Mouse (Mus musculus) embryo, embryonic 10 days (tissue): ENCODE measurements at regions not wholly inside any gene's neighbourhood (a gene's known extent, or its start where the extent isn't known, plus 50 kb on each side); places are given as distances from the start of the nearest gene placed in this dataset.

Experiments used
- DNase-seq: peaks from one replicate; pipeline ENCODE4 v3.0.0-alpha.2; 2015; ENCODE audit warnings: low spot score

GRCm38 (mm10) chrX:13014051-13014450 lies 57.2 kb upstream of the Usp9x start:
- DNase-seq: no peak

GRCm38 (mm10) chrX:13013086-13013485 lies 58.2 kb upstream of the Usp9x start:
- no peak for DNase-seq

GRCm38 (mm10) chrX:12990777-12991176 lies 80.5 kb upstream of the Usp9x start:
- no peak for DNase-seq

- no peak for DNase-seq
Measured at GRCm38 (mm10) chrX:12977676-12978075, 93.6 kb upstream of the Usp9x start.

- DNase-seq: no peak
Measured at GRCm38 (mm10) chrX:12968979-12969746, 102.1 kb upstream of the Usp9x start.

GRCm38 (mm10) chrX:12959467-12960314 lies 111.6 kb upstream of the Usp9x start:
- DNase-seq: no peak

GRCm38 (mm10) chrX:12958873-12959272 lies 112.4 kb upstream of the Usp9x start:
- DNase-seq: no peak

- DNase-seq: no peak
Measured at GRCm38 (mm10) chrX:12950928-12951660, 120.2 kb upstream of the Usp9x start.

- DNase-seq: no peak
Measured at GRCm38 (mm10) chrX:12942451-12942850, 128.8 kb upstream of the Usp9x start.

GRCm38 (mm10) chrX:12936406-12937172 lies 134.7 kb upstream of the Usp9x start:
- peak; percentile 41 for DNase-seq

GRCm38 (mm10) chrX:12933294-12933807 lies 137.9 kb upstream of the Usp9x start:
- DNase-seq: no peak

- DNase-seq: no peak
Measured at GRCm38 (mm10) chrX:12930242-12930641, 141.1 kb upstream of the Usp9x start.

- DNase-seq: peak; percentile 58
Measured at GRCm38 (mm10) chrX:12927797-12928589, 143.3 kb upstream of the Usp9x start.

GRCm38 (mm10) chrX:12924705-12925644 lies 146.3 kb upstream of the Usp9x start:
- DNase-seq: no peak

- DNase-seq: no peak
Measured at GRCm38 (mm10) chrX:12919576-12919975, 151.7 kb upstream of the Usp9x start.

GRCm38 (mm10) chrX:12917105-12917504 lies 154.2 kb upstream of the Usp9x start:
- DNase-seq: peak; percentile 48

GRCm38 (mm10) chrX:12916684-12917083 lies 154.6 kb upstream of the Usp9x start:
- no peak for DNase-seq

GRCm38 (mm10) chrX:12900256-12900655 lies 138.4 kb upstream of the Med14 start:
- DNase-seq: no peak

GRCm38 (mm10) chrX:12891468-12891867 lies 129.6 kb upstream of the Med14 start:
- DNase-seq: no peak

- DNase-seq: no peak
Measured at GRCm38 (mm10) chrX:12889482-12889808, 127.6 kb upstream of the Med14 start.
